Mouse (Mus musculus): ENCODE measurements around the gene Mfsd14a.

GRCm38 (mm10) chr3:116604570-116604969 lies 57.9 kb downstream of the Mfsd14a start:
- TF ChIP-seq POLR2A (IDR thresholded peaks at IDR 0.05; ENCODE audit: extremely low read depth, insufficient read depth, low read length) (no peak), CTCF (IDR thresholded peaks at IDR 0.05; ENCODE audit: low read depth, low read length) (no peak)
